Mouse (Mus musculus): ENCODE measurements at regions not wholly inside any gene's neighbourhood (a gene's known extent, or its start where the extent isn't known, plus 50 kb on each side); places are given as distances from the start of the nearest gene placed in this dataset.

GRCm38 (mm10) chr3:8001027-8001426, 1380.8 kb upstream of the 1700008P02Rik start:
- no peak for DNase-seq

- DNase-seq: no peak
These were observed 1372.1 kb upstream of the 1700008P02Rik start for GRCm38 (mm10) chr3:7992322-7992721.

- DNase-seq: no peak
These were observed 1353.0 kb upstream of the 1700008P02Rik start for GRCm38 (mm10) chr3:7973287-7973686.

- DNase-seq: no peak
These were observed 1333.7 kb upstream of the 1700008P02Rik start for GRCm38 (mm10) chr3:7953911-7954310.

GRCm38 (mm10) chr3:7943646-7944381, 1323.6 kb upstream of the 1700008P02Rik start:
- DNase-seq: no peak

All from kidney, adult 18-20 months (tissue).